Mouse (Mus musculus) kidney, adult 8-10 months (tissue): ENCODE results near the gene D11Wsu47e.
A peak's percentile ranks its signal among the peaks of the same experiment; 100 is the strongest.

Source experiments
- DNase-seq, 2 experiments: peaks; one replicate each; pipeline ENCODE4 v3.0.0; 2022

The D11Wsu47e gene

DNA sequence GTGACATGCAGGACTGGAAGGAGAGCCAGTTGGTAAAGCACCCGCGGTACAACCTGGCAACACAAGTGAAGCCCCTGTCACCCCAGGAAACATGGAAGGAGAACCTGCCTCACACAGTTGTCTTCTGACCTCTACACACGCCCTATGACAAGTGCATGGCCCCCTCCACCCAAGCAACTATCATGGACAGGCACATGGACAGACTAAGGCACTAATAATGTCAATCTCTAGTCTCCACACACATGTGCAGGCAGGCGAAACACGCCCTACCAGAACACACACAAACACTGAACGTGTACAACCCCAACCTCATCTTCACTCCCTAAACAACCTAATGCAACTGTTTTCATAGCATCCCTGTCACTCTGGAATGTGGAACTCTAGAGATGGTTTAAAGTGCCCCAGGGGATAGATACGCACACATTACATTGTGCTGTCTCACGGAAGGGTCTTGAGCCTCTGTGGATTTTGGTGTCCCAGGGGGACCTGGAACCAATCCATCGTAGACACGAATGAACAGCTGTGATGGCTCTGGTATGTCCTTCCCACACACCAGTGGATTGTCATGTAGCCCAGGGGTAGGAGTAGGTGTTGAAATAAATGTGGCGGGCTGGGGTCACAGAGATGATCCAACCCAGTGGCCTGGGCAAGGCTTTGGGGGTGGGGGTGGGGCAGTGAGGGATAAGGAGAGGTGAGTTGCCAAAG is 52.8 kb downstream of the D11Wsu47e start:
- no peak for DNase-seq

DNA sequence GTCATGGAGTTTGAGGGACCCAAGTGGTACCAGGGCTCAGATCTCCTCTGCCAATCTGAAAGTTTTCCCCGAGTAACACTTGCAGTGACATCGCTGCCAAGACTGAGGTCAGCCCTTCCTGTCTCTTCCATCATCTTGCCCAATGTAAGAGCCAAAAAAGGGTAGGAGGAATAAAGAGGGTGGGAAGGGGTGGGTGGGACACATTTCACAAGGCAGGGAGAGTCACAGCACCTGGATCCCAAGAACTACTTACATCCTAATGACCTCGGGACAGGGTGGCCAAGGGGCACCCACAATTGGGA is 53.3 kb downstream of the D11Wsu47e start:
- DNase-seq = no peak

- no peak for DNase-seq
Observed at GRCm38 (mm10) chr11:113737912-113738311, 53.7 kb downstream of the D11Wsu47e start.

DNA sequence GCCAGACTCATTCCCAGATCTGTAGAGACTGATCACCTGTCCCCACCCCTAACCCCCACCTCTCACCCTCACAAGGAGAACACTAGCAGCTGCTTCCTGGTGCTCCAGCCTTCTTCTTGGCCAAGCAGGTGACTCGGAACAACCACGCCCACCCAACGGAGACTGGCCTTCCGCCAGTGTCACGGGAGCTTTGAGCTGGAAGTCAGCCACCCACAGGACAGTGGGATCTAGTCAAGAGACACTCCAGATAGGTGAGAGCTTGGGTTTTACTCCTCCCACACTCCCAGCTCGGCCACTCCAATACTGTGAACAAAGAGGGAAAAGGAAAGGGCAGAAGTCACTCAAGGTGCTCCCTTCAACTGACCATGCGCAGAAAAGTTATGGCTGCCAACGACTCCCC is 55.0 kb downstream of the D11Wsu47e start:
- DNase-seq = peak; percentile 89 to 92

DNA sequence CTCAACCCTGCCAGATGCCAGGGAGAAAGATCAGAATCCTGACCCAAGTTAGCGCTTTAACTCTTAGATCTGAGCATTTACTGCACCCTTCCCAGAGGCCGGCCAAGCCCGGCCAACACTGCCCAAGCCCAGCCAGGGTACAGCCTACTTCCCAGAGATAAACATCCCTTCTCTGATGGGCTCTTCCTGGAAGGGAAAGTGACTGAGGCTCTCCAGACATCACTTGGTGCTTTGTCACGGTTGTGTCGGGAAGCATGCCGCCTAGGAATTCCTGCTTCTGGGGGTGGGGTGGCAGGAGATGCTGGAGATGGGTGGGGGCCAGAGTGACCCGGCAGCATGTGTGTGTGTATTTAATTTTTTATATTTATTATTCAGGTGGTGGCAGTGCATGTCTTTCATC is 55.9 kb downstream of the D11Wsu47e start:
- no peak for DNase-seq

DNA sequence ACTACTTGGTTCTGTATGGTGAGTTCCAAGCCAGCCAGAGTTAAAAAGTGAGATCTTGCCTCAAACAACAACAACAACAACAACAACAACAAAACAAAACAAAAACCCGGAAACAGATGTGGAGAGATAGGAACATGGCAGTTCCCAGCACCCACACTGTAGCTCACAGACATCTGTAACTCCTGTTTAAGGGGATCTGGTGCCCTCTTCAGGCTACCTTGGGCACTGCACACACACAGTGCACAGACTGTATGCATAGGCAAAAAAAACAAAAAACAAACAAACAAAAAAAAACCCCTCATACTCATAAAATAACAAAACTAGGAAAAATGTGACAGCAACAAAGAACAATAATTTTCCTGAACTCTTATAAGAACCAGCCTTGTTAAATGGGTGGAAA is 58.8 kb downstream of the D11Wsu47e start:
- DNase-seq = no peak
